Mouse (Mus musculus): ENCODE results near the gene Myadml2.
"Not testable (repeated sequence)": the region's sequence is repeated elsewhere in the genome, so short reads cannot be mapped to it uniquely, and the experiment has no call there.

The Myadml2 gene

DNA sequence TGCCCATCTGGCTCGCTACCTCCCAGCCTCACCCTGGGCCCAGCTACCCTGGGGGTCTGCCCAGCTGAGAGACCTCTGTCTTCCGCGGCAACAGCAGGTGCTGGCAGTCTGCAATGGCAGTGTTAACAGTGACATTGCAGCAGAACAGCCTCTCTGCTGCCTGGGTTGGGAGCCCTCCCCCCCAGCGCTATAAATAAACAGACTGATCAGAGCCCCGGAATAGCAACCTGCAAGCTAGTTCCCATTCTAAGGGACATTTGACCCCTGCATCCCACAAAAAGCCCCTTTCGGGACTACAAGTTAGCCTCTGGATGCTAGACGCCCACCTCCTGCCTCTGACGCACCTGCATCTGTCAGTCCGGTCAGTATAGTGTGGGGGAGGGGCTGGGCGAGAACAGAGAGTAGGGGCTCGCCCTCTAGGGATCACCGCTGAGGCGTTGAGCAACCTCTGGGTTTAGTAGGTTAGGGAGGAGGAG lies at the start of gene Myadml2:
TSS of gene Myadml2 (minus strand) at position 158 of the 476 bp plus-strand sequence.
- peak; percentile 67 for DNase-seq

DNA sequence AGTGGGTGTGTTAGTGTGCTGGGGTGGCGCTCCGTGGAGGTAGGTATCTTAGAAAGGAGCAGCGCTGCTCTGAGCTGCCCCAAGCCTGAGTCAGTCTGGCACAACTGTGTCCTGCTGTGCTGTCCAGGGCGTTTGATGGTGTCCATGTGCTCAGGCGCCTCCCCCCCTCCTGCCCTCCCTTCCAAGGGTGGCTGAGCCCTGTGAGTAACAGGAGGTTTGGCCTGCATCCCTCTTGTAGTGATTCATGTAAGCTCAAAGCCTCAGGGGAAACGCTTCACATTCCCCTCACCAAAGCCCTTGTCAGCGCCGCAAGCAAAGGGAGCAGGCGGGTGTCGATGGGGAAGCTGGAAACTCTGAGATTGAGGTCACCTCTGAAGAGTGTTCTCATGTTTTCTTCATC lies 49.8 kb upstream of the Myadml2 start:
- DNase-seq = no peak

DNA sequence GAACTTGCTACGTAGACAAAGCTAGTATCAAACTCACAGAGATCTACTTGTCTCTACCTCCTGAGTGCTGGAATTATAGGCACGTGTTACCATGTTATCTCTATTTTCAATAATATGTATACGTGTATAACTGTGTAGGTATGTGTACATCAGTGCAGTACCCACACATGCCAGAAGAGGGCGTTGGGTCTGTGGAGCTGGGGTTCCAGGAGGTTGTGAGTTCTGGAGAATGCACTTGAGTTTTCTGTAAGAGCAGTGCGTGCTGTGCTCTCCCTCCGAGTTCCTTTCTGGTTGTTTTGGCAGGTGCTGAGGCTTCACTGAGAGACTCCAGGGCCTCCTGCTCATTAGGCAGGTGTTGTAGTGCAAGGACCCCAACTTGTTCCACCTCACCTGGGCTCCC lies 48.6 kb upstream of the Myadml2 start:
- DNase-seq = no peak

DNA sequence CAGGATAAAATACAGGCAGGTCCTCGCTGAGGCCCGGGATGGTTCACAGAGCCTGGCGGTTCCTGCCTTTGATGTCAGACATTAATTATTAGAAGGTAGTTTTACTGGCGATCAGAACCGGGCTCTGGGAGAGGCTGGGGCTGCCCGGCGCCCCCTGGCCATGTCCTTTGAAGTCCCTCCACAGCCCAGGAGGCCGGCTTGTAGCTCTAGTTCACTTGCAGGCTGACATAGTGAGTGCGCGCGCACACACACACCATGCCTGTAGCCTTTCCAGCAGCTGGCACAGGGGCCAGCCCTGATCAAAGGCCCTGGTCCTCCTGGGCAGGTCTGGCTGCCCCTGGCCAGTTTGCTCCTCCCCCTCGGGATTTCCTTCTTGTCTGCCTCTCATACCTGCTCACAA lies 47.7 kb upstream of the Myadml2 start:
- DNase-seq = no peak

DNA sequence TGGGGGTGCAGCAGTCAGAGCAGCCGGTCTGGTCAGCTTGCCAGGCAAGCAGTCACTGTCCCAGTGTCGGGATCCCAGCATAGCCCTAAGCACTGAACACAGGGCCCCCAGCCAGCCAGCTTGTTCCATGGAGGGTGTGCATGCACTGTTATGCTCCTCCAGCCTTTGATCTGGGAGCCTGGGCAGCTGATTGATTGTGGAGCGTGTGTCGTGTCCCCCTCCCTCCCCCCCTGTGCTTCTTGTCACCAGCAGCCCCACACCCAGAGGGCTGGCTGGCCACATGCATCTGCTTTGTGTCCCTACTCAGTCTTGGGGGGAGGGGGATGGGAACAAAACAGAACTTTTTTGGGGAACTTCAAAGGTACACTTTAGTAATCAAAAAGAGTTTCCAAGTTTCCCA lies 47.2 kb upstream of the Myadml2 start:
- no peak for DNase-seq

GRCm38 (mm10) chr11:120693461-120693860 lies 45.5 kb upstream of the Myadml2 start:
- no peak for DNase-seq

DNA sequence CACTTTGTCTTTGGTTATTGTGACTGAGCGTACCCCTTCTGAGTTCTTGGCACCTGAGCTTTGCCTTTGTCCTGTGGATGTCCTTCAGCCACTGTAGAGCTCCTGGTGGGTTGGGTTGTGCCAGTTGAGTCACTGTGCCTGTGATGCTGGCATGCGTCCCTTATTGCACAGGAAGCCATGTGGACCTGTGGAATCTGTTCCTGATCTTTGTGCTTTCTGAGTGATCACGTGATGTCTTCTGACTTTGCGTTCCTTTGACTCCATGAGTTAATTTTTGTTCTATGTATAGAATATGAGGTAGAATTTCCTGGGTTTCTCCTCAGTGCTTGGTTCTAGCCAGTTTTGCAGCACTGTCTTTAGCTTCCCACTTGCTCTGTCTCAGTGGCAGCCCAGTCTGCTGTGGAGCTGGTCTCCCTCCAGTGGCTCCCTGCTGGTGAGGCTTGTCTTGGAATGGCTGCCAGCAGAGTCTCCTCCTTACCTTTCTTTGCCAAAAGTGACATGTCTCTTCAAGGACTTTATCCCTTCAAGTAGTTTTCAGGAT lies 44.6 kb upstream of the Myadml2 start:
- no peak for DNase-seq

- no peak for DNase-seq
These were observed 41.4 kb upstream of the Myadml2 start for GRCm38 (mm10) chr11:120689365-120689764.

DNA sequence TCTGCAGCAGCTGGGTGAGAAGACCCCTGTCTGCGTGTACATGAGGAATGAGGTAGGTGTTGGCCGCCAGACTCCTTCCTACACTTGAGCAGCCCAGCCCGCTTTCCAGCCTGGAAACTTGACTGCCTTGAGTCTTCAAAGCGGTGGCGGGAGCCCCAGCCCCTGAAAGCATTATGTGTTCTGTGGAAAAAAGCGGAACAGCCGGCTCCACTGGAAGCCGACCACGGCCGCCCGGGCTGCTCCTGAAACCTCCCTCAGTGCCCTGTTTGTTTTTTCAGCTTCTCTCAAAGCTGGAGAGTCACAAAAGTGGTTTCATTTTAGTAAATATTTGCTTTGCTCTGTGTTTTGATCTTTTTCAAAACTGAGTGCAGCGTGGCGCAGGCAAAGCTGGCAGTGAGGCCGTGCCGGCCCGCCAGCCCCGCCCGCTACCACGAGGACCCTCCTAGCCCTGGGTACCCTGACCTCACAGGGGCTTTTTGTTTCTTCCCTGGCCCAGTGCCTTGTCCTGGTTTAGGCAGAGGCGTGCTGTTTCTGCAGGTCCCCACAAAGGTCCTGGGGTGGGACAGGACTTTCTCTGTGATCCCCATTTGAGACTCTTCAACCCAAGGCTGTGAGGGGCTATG lies 38.8 kb upstream of the Myadml2 start:
- no peak for DNase-seq

- DNase-seq = no peak
These were observed 36.7 kb upstream of the Myadml2 start for GRCm38 (mm10) chr11:120684660-120685059.

GRCm38 (mm10) chr11:120684086-120684485 lies 36.1 kb upstream of the Myadml2 start:
- no peak for DNase-seq

- DNase-seq = no peak
These were observed 35.6 kb upstream of the Myadml2 start for GRCm38 (mm10) chr11:120683536-120683935.

DNA sequence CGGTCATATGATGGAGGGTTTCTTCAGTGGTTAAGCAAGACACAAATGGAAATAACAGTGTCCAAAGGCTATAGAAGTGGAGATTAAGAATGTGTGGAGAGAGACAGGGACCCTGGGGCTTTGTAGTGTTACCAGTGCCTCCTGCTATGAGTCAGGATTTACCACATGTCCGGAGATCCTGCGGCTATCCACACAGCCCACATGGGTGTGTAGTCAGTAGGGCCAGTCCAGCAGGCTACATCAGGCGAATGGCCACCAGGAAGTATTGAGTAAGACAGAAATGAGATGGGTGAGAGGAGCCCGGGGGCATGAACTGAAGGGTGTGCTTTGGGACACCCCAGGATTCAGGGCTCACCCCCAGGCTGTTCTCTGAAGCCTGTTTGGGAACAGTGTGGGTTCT lies 34.7 kb upstream of the Myadml2 start:
- DNase-seq = no peak

GRCm38 (mm10) chr11:120679909-120680308 lies 32.0 kb upstream of the Myadml2 start:
- peak; percentile 37 for DNase-seq

DNA sequence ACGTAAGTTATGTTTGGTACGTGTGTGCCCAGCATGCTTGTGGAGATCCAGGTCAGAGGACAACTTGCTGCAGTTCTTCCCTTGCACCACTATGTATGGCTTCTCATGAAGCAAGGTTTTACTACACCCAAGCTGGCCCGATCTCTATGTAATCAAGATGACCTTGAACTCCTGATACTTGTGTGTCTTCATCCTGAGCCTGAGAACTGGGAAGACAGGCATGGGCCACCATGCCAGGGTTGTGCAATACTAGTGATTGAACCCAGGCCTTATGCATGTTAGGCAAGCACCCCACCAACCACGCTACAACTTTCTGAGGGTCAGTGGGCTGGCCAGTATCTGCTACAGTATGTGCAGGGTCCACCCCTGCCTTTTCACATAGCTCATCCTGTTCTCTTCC lies 29.0 kb upstream of the Myadml2 start:
- DNase-seq = no peak

DNA sequence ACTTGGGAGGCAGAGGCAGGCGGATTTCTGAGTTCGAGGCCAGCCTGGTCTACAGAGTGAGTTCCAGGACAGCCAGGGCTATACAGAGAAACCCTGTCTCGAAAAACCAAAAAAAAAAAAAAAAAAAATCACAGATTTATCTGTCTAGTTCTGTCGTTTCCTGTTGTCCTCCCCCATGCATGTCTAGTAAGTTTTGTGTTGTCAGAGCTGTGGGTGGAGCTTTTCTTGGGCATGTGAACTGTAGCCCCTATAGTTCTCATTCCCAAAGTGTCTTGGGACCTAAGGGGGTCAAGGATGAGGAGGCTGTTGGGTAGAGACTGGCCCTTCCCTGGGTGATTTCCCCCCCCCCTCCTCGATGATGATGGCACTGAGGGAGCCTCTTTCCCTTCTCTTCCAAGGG lies 27.9 kb upstream of the Myadml2 start:
- not testable (repeated sequence) for DNase-seq

DNA sequence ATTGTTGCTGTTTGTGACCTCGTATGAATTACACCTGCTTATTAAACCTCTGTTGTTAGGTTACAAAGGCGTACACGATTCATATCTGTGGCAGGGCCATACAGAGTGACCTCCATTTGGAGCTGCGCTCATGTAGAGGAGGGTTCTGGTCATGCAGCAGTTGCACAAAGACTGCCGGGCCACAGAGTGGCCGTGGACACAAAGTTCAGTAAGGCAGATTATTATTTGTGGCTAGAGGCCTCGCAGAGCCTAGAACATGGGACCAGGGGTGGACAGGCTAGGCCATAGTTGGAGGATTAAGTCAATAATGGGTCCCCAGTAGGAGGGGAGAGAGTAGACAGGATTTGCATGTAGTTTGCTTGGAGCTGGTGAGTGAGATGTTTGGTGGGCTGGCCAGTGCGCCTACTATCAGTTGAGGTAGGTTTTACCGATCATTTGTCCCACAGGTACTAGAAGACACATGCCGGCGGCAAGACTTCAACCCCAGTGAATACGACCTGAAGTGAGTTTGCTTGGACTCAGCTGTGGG lies 25.7 kb upstream of the Myadml2 start:
- peak; percentile 25 for DNase-seq

GRCm38 (mm10) chr11:120672687-120673593 lies 25.0 kb upstream of the Myadml2 start, which contains the start of gene Aspscr1:
Gene Aspscr1, plus strand, starts transcription at chr11:120672973.
- DNase-seq = peak; percentile 99

- no peak for DNase-seq
These were observed 18.7 kb upstream of the Myadml2 start for GRCm38 (mm10) chr11:120666617-120667016.

DNA sequence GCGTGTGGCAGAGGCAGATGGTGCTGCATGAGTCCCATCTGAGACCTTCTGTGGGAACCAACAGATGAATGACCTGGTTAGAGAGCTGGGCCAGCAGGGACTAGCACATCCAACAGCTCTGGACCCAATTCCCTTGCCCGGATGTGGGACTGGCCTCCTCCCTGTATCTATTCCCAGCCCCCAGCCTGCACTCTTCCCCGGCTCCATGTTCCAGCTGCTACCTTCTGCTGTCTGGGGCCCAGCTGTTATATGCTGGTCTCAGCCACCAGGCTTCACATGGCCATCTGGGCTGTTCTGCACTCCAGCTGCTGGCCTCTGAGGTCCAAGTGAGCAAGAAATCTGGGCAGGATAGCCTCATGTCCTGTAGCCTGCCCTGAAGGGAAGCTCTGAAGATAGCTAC lies 17.4 kb upstream of the Myadml2 start:
- DNase-seq = no peak

DNA sequence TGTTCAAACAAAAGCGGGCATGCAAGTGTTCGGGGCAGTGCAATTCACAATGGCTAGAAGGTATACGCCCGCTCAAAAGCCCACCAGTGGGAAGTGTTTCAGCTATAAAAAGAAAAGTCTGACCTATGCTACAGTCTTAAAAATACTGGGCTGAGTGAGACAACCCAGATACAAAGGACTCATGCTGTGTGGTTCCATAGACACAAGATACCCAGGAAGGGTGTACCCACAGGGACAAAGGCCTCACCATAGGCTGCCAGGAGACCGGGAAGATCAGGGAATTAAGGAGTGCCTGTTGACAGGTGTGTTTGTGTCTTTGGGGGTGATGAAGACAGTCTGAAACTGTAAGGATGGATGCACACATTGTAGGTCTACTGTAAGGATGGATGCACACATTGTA lies 15.8 kb upstream of the Myadml2 start:
- no peak for DNase-seq

DNA sequence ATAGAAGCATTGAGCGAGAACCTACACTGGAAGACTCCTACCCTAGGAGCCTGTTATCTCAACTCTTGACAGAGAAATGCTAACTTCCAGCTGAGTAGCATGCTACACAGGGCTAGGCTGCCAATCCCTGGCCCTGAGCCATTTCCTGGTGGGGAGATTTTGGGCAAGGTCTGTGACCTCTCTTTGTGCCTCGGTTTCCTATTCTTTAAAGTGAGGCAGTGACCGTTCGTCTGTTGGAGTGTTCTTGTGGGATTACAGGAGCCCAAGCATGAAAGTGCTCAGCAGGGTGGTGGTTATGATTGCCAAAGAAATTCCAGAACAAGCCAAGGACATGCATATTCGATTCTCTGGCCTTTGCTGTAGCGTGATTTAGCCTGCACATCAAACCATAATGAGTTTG lies 14.8 kb upstream of the Myadml2 start:
- DNase-seq = no peak

DNA sequence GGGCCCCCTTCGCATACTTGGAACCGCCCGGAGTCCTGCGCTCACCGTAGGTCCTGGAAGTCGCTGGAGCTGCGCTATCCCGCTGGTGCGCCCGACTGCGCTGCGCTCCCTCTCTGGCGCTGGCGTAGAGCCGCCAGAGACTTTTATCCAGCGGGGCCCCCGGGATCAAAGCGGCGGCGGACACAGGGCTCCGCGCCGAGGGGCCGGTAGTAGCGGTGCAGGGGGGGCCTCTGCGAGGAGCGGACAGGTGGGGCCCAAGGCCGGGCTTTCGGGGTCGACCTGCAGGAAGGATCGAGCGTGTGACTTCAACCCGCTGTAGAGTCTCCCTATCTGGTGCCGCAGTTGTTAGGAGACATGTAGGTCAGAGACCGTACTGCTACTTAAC lies 13.1 kb upstream of the Myadml2 start, which contains the start of gene Notum:
TSS of gene Notum (minus strand) at position 100 of the 385 bp plus-strand sequence.
- DNase-seq = peak; percentile 29
